Mouse (Mus musculus): ENCODE data around the gene Pigt. TPM values are rescaled to one million over a fixed set of nuclear protein-coding genes. Genes with fewer than 3 reads are reported as not detected.

Pigt gene
- polyA plus RNA-seq, 1 experiment = 49.9 TPM

GRCm38 (mm10) chr2:164520782-164521181, 23.5 kb downstream of the Pigt start:
- Histone ChIP-seq H3K4me1 (ENCODE audit: control insufficient read depth, insufficient read depth, low read length) (peaks cover 4% of the 10 kb centered on the region), H3K4me3 (ENCODE audit: low read depth, low read length) (no peak overlapping the region), H3K36me3 (ENCODE audit: control insufficient read depth, insufficient read depth, low read length, poor library complexity, severe bottlenecking) (no peaks in the 10 kb centered on the region), H3K27ac (ENCODE audit: insufficient read depth, low read length) (no peak overlapping the region), H3K27me3 (ENCODE audit: control insufficient read depth, insufficient read depth, low read length, poor library complexity, severe bottlenecking) (no peaks in the 10 kb centered on the region), H3K9ac (ENCODE audit: low read depth, poor library complexity, severe bottlenecking) (0 out of 2 replicates have a peak overlapping the region, but pooled peaks have one; percentile 1), H3K9me3 (replicated peaks; ENCODE audit: control insufficient read depth, insufficient read depth, low read length, poor library complexity, severe bottlenecking) (peaks cover 12% of the 10 kb centered on the region)
- TF ChIP-seq CTCF (IDR thresholded peaks at IDR 0.05; ENCODE audit: low read depth, low read length) (peak; percentile 86), POLR2A (IDR thresholded peaks at IDR 0.05; ENCODE audit: insufficient read depth, low read length) (no peak)

DNA sequence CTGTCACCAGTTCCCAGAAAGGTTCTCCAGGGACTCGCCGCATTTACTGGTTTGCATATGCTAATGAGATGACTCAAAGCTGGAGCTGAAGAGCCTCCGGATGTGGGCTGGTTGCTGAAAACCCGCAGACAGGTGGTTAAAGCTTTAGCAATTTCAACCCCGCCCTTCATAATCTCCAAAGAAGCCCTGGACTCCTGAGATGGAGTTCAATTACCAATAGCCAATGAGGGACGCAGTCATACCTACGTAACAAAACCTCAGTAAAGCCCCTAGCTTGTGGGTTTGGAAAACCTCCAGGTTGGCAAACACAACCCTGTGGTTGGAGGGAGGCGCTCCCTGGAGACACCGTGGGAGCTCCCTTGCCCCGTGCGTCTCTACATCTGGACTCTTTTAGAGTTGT, 24.5 kb downstream of the Pigt start:
- Histone ChIP-seq H3K27ac (ENCODE audit: insufficient read depth, low read length) (peak overlapping the region; percentile 72), H3K9me3 (replicated peaks; ENCODE audit: control insufficient read depth, insufficient read depth, low read length, poor library complexity, severe bottlenecking) (peaks cover 14% of the 10 kb centered on the region), H3K9ac (ENCODE audit: low read depth, poor library complexity, severe bottlenecking) (peak overlapping the region; percentile 22; the same call in 1 of the 2 replicates), H3K4me1 (ENCODE audit: control insufficient read depth, insufficient read depth, low read length) (peaks cover 4% of the 10 kb centered on the region), H3K36me3 (ENCODE audit: control insufficient read depth, insufficient read depth, low read length, poor library complexity, severe bottlenecking) (no peaks in the 10 kb centered on the region), H3K27me3 (ENCODE audit: control insufficient read depth, insufficient read depth, low read length, poor library complexity, severe bottlenecking) (no peaks in the 10 kb centered on the region), H3K4me3 (ENCODE audit: low read depth, low read length) (0 out of 2 replicates have a peak overlapping the region, but pooled peaks have one; percentile 3)
- TF ChIP-seq POLR2A (IDR thresholded peaks at IDR 0.05; ENCODE audit: insufficient read depth, low read length) (no peak), CTCF (IDR thresholded peaks at IDR 0.05; ENCODE audit: low read depth, low read length) (no peak), EP300 (IDR thresholded peaks at IDR 0.05; ENCODE audit: insufficient read depth, low read depth, low read length) (peak; percentile 75)

DNA sequence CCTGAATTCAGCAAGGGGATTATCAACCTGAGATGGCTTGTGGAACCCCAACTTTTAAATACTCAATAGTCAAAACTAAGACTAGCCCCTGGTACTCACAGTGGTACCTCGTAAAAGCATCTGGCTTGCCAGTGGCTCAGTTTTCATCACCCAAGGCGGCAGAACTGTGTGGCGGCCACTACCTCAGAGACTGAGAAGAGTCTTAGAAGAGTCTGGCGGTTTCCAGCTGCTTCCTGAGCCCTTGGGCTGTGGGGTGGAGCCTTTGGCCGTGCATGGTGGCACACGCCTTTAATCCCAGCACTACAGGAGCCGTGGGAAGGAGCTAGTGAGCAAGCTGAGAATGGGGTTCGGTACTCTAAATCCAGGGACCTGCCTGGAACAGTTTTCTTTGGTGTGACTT, 25.0 kb downstream of the Pigt start:
- peak overlapping the region; percentile 72 for H3K27ac ChIP-seq (ENCODE audit: insufficient read depth, low read length)
- H3K4me3 ChIP-seq (ENCODE audit: low read depth, low read length) = no peak overlapping the region
- H3K36me3 ChIP-seq (ENCODE audit: control insufficient read depth, insufficient read depth, low read length, poor library complexity, severe bottlenecking) = no peaks in the 10 kb centered on the region
- H3K9me3 ChIP-seq (replicated peaks; ENCODE audit: control insufficient read depth, insufficient read depth, low read length, poor library complexity, severe bottlenecking) = peaks cover 14% of the 10 kb centered on the region
- no peak for TF ChIP-seq CTCF (IDR thresholded peaks at IDR 0.05; ENCODE audit: low read depth, low read length)
- no peak for TF ChIP-seq EP300 (IDR thresholded peaks at IDR 0.05; ENCODE audit: insufficient read depth, low read depth, low read length)
- no peak for TF ChIP-seq POLR2A (IDR thresholded peaks at IDR 0.05; ENCODE audit: insufficient read depth, low read length)
- H3K4me1 ChIP-seq (ENCODE audit: control insufficient read depth, insufficient read depth, low read length) = peaks cover 4% of the 10 kb centered on the region
- H3K27me3 ChIP-seq (ENCODE audit: control insufficient read depth, insufficient read depth, low read length, poor library complexity, severe bottlenecking) = no peaks in the 10 kb centered on the region
- 0 out of 2 replicates have a peak overlapping the region, but pooled peaks have one; percentile 22 for H3K9ac ChIP-seq (ENCODE audit: low read depth, poor library complexity, severe bottlenecking)

DNA sequence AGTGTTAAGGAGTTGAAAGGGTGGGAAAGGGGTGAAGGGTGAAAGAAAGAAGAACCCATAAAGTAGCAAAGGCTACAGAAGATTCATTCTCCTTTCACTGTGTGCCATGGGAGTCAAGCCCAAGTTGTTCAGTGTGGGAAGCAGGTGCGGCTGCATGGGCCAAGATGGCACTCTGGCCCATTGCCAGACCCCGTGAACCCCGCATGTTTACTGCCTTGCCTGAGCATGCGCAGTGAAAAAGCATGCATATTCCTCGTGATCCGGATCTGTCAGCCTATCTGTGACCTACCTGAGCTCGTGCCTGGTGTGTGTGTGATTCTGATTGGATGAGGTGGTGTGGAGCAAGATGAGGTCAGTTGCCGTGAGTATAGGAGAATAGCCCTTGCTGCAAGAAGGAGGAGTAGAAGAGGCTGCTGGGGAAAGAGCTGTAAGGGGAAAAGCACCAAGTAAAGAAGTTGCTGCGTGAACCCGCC, 26.0 kb downstream of the Pigt start:
- H3K9ac ChIP-seq (ENCODE audit: low read depth, poor library complexity, severe bottlenecking) = no peak overlapping the region
- H3K9me3 ChIP-seq (replicated peaks; ENCODE audit: control insufficient read depth, insufficient read depth, low read length, poor library complexity, severe bottlenecking) = peaks cover 14% of the 10 kb centered on the region
- H3K27me3 ChIP-seq (ENCODE audit: control insufficient read depth, insufficient read depth, low read length, poor library complexity, severe bottlenecking) = no peaks in the 10 kb centered on the region
- no peaks in the 10 kb centered on the region for H3K36me3 ChIP-seq (ENCODE audit: control insufficient read depth, insufficient read depth, low read length, poor library complexity, severe bottlenecking)
- H3K4me3 ChIP-seq (ENCODE audit: low read depth, low read length) = no peak overlapping the region
- peaks cover 4% of the 10 kb centered on the region for H3K4me1 ChIP-seq (ENCODE audit: control insufficient read depth, insufficient read depth, low read length)
- no peak for TF ChIP-seq EP300 (IDR thresholded peaks at IDR 0.05; ENCODE audit: insufficient read depth, low read depth, low read length)
- TF ChIP-seq CTCF (IDR thresholded peaks at IDR 0.05; ENCODE audit: low read depth, low read length) = no peak
- TF ChIP-seq POLR2A (IDR thresholded peaks at IDR 0.05; ENCODE audit: insufficient read depth, low read length) = no peak
- H3K27ac ChIP-seq (ENCODE audit: insufficient read depth, low read length) = no peak overlapping the region

- Histone ChIP-seq H3K4me1 (ENCODE audit: control insufficient read depth, insufficient read depth, low read length) (peaks cover 3% of the 10 kb centered on the region), H3K9me3 (replicated peaks; ENCODE audit: control insufficient read depth, insufficient read depth, low read length, poor library complexity, severe bottlenecking) (peaks cover 14% of the 10 kb centered on the region), H3K36me3 (ENCODE audit: control insufficient read depth, insufficient read depth, low read length, poor library complexity, severe bottlenecking) (no peaks in the 10 kb centered on the region), H3K4me3 (ENCODE audit: low read depth, low read length) (no peak overlapping the region), H3K9ac (ENCODE audit: low read depth, poor library complexity, severe bottlenecking) (no peak overlapping the region), H3K27me3 (ENCODE audit: control insufficient read depth, insufficient read depth, low read length, poor library complexity, severe bottlenecking) (no peaks in the 10 kb centered on the region), H3K27ac (ENCODE audit: insufficient read depth, low read length) (no peak overlapping the region)
- TF ChIP-seq CTCF (IDR thresholded peaks at IDR 0.05; ENCODE audit: low read depth, low read length) (no peak), POLR2A (IDR thresholded peaks at IDR 0.05; ENCODE audit: insufficient read depth, low read length) (no peak), EP300 (IDR thresholded peaks at IDR 0.05; ENCODE audit: insufficient read depth, low read depth, low read length) (no peak)
These were observed 31.2 kb downstream of the Pigt start for GRCm38 (mm10) chr2:164528557-164528956.

GRCm38 (mm10) chr2:164531169-164531568, 33.8 kb downstream of the Pigt start:
- H3K4me3 ChIP-seq (ENCODE audit: low read depth, low read length) = no peak overlapping the region
- H3K27ac ChIP-seq (ENCODE audit: insufficient read depth, low read length) = no peak overlapping the region
- no peaks in the 10 kb centered on the region; the same call in 1 of the 2 replicates for H3K9me3 ChIP-seq (replicated peaks; ENCODE audit: control insufficient read depth, insufficient read depth, low read length, poor library complexity, severe bottlenecking)
- no peaks in the 10 kb centered on the region for H3K36me3 ChIP-seq (ENCODE audit: control insufficient read depth, insufficient read depth, low read length, poor library complexity, severe bottlenecking)
- peaks cover 3% of the 10 kb centered on the region for H3K4me1 ChIP-seq (ENCODE audit: control insufficient read depth, insufficient read depth, low read length)
- no peaks in the 10 kb centered on the region for H3K27me3 ChIP-seq (ENCODE audit: control insufficient read depth, insufficient read depth, low read length, poor library complexity, severe bottlenecking)
- TF ChIP-seq CTCF (IDR thresholded peaks at IDR 0.05; ENCODE audit: low read depth, low read length) (peak; percentile 46), POLR2A (IDR thresholded peaks at IDR 0.05; ENCODE audit: insufficient read depth, low read length) (no peak)
- H3K9ac ChIP-seq (ENCODE audit: low read depth, poor library complexity, severe bottlenecking) = no peak overlapping the region
